Mouse (Mus musculus): ENCODE measurements at regions not wholly inside any gene's neighbourhood (a gene's known extent, or its start where the extent isn't known, plus 50 kb on each side); places are given as distances from the start of the nearest gene placed in this dataset.

GRCm38 (mm10) chr4:119018573-119018972, 57.2 kb downstream of the Lao1 start:
- DNase-seq (ENCODE audit: low spot score), result no peak

DNA sequence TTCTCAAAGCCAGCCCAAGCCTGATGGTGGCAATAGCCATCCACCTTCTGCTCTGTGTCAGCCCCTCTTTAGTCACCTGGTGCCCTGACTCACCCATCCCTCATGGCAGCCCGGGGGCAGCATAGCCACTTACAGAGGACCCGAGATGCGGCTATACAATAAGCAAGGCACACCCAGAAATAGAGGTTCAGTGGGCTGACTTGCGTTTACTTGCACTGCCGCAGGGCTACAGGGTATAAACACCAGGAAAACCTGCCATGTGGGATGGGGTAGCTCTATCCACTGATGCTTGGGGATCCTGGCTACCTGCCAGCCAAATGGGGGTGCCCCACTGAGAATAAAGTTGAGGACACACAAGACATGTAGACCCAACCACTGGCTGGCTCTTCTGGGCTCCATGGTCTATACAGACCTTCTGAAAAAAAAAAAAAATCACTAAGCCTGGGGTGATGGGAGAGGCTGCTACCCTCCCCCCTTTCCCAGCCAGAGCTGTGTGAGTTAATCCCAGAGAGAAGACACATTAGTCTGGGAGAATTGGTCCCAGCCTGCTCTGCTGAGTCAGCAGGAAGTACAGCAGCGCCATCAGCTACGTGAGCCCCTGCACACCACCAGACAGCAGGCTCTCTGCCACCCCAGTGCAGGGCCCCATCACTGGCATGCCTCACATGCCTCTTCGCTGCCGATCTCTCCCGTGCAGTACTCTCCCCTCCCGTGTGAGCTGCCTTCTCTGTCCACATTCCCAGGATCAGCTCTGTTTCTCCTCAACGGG, 57.8 kb downstream of the Lao1 start:
- DNase-seq (ENCODE audit: low spot score), result peak; percentile 33

- no peak for DNase-seq (ENCODE audit: low spot score)
Measured at GRCm38 (mm10) chr4:119022338-119022737, 61.0 kb downstream of the Lao1 start.

DNA sequence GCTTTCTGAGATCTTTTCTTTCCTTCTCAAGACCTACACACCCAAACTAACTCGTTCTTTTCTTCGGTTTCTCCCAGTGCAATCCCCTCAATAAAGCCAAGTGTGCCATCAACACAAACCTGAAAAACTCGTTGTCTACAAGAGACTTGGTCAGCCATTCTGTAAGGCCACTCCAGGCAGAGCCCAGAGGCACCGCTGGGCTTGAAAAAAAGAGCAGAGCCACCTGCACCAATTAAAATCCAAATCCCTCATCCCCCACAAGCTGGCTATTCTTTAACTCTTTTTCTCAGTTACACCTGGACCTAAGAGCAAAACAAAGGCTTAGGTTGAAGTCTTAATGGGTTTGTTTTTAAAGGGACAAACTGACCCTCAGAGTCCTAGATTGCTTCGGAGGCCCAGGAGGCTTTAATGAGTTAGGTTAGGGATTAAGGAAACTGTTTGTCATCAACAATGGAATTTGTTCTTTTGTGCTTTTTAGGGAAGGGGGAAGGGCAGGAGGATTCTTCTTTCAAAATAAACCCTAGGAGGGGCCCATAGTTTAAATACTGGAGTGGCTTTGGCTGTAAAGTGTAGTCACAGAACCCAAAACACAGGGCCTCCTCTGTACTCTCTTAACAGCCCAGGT, 65.0 kb downstream of the Lao1 start:
- DNase-seq (ENCODE audit: low spot score), result no peak

- peak; percentile 8 for DNase-seq (ENCODE audit: low spot score)
Measured at GRCm38 (mm10) chr4:119028208-119028821, 66.9 kb downstream of the Lao1 start.

- DNase-seq (ENCODE audit: low spot score), result no peak
Measured at GRCm38 (mm10) chr4:119029091-119029490, 67.7 kb downstream of the Lao1 start.

- DNase-seq (ENCODE audit: low spot score), result no peak
Measured at GRCm38 (mm10) chr4:119029735-119030134, 68.4 kb downstream of the Lao1 start.

DNA sequence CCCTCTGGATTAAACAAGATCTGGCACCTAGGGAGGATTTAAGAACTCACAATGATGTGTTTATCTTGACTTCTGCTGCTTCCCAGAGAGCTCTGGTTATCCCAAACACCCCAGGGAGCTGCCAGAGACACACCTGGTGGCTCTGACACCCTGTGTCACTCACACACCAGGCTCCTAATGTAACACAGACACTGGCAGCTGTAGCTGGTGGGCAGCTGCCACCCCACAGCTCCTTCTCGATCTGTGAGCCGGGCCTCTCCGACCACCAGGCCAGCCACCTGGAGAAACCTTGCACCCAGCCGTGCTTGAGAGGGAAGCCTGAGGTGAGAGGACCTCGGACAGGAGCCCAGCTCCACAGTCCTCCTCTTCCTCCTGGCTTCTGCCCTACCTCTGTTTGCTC, 69.5 kb downstream of the Lao1 start:
- DNase-seq (ENCODE audit: low spot score), result peak; percentile 6

- no peak for DNase-seq (ENCODE audit: low spot score)
Measured at GRCm38 (mm10) chr4:119033006-119033405, 71.6 kb downstream of the Lao1 start.

DNA sequence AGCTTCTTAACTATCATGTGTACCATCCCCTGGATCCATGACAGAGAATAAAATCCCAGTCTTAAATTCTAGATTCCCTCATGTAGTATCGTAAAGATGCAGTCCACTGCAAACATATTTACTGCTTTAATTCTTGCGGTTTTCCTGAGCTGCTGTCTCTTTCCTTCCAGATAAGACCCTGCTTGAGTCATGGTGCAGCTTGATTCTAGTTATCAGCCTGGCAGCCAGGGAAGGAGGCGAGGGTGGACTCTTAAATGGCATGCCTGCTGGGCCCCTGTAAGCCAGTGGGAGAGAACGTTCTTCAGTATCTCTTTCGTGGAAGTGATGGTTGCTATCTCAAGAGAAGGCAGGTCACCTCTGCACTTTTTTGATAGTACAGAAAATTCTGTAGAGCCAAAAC, 71.9 kb upstream of the Slc2a1 start:
- no peak for DNase-seq (ENCODE audit: low spot score)

DNA sequence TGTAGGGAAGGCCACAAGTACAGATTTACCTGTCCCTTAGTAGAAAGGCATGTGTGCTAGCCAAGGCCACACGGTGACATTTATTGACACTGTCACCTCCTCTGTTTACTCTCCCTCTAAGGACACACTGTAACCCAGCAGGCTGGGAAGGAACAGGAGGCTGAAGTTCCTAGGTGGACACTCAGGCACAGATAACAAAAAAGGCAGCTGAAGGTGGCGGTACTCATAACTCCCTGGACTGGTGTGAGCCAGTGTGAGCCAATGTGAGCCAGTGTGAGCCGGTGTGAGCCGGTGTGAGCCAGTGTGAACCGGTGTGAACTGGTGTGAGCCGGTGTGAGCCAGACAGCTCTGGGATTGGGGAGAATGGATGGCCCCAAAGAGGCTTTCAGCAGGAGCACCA, 68.5 kb upstream of the Slc2a1 start:
- DNase-seq (ENCODE audit: low spot score), result no peak

- no peak for DNase-seq (ENCODE audit: low spot score)
Measured at GRCm38 (mm10) chr4:119041616-119042015, 66.9 kb upstream of the Slc2a1 start.

DNA sequence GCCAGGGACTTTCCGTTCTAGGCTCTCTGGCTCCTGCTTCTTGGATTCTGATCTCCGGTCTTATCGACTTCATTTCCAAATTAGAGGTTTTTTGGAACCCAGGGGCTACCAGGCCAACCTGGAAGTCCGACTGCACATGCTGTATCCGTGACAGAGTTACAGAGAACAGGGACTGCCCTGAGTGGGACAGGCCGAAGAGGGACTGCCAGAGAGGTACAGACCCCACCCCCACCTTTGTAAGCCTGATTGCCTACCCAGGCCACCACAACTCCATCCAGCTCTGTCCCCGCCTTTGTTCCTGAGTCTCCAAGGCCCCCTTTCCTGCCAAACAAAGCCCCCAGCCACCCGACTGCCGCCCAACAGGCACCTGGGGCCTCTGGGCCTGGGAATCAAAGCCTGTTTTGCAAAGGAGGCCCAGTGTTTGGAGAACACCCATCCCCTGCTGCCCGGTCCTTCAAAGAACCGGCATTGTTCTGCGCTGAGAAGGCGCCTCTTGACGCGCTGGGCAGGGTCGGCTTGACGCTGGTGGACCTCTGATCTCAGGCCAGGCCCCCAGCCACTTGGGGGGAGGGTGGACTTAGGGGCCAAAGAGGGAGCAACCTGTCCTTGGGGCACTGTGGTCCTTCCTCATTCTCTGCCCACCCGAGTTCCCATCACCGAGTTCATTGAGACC, 64.4 kb upstream of the Slc2a1 start:
- DNase-seq (ENCODE audit: low spot score), result no peak

GRCm38 (mm10) chr4:119044836-119045235, 63.7 kb upstream of the Slc2a1 start:
- DNase-seq (ENCODE audit: low spot score), result no peak

DNA sequence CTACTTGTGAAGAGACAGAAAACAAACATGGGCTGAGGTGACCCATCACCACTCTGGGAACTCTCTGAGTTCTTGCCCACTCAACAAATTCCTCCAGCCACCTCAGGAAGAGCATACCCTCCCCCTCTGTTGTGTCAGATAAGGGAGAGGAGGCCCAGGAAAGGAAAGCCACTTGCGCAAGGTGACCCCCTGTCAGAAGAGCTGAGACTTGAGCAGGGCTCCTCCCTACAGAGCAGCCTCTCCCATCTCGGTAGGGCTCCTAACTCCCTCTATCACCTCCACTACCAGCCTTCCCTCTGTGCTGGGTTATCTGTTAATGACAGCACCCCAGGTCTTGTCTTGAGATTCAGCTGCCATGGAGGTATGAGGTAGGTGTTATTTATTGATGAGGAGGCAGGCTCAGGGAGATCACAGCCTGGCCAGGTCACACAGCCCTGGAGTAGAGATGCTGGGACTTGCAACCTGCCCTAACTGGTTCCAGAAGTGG, 57.6 kb upstream of the Slc2a1 start:
- DNase-seq (ENCODE audit: low spot score), result no peak

DNA sequence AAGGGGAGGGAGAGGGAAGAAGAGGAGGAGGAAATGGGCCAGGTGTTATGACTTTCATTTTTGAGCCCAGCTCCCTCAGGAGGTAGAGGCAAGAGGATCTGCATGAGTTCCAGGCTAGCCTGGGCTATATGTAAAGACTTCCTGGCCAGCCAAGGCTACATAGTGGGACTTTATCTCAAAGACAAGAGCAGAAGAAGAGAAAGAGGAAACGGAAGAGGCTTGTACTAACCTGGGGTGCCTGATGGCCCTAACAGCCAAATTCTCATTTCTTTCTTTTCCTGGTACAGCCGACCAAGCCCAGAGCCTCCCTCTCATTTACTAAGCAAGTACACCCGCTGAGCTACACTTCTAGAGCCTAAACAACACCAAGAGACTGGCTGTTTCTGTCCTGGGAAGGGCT, 56.0 kb upstream of the Slc2a1 start:
- no peak for DNase-seq (ENCODE audit: low spot score)

DNA sequence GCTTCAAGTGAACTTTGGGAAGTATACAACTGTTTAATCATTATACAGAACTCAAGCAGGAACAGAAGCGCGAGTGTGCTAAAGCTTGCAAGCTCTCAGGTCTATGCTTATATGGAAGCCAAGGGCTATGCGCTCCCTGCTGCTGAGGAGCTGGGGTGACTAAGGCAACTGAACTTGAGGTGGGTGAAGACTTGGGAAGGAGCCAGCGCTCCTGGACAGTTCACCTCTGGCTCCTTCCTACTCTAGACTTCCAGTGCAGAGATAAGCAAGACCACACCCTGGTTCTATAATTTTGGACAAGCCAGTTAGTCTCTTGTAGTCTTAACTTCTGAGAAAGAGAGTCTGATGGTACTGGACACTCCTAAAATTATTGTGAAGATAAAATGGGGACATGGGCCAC, 55.3 kb upstream of the Slc2a1 start:
- no peak for DNase-seq (ENCODE audit: low spot score)

DNA sequence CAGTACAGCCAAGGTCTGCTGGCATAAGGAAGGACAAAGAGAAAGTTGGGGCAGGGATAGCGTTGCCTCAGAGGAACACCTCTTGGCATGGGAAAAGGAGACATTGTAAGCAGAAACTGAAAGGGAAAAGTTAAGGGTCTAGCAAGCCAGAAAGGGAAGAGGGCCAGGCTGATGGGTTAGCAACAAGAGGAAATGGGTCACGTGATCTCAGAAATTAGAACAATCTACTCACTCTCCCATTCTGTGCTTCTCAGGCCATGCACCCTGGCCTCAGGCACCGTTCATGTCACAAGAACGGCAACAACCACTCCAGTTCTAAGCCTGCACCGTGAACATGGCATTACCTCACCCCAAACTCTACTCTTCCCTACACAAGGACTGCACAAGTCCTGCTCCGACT, 54.8 kb upstream of the Slc2a1 start:
- no peak for DNase-seq (ENCODE audit: low spot score)

- no peak for DNase-seq (ENCODE audit: low spot score)
Measured at GRCm38 (mm10) chr4:119054129-119054528, 54.4 kb upstream of the Slc2a1 start.

DNA sequence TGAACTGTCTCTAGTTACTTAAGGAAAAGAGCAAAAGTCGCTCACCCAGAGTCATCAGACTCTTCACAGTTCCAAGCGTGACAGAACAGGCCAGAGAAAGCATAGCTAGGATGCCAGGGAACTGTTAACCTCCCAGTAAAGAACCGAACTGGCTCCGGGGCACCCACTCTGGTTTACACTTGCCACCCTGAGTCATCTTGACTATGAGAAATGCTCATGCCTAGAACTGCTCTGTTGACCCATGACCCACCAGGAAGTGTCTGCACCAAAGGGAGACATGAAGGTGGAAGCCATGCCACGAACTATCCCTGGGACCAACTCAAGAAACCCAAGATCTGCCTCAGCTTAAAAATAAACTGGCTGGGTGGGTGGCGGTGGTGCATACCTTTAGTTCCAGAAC, 51.3 kb upstream of the Slc2a1 start:
- no peak for DNase-seq (ENCODE audit: low spot score)

GRCm38 (mm10) chr4:119057826-119058225, 50.7 kb upstream of the Slc2a1 start:
- DNase-seq (ENCODE audit: low spot score), result no peak
